Mouse (Mus musculus) brain, embryonic 14.5 days (tissue): ENCODE results near the gene Rpl22. TPM values are rescaled to one million over a fixed set of nuclear protein-coding genes. Genes with fewer than 3 reads are reported as not detected.

ENCODE experiments used
- DNase-seq: peaks from one replicate; pipeline ENCODE4 v3.0.0-alpha.2; 2011; ENCODE audit warnings: low read depth
- CTCF ChIP-seq: fragments of 200-500 bp; IDR thresholded peaks from 2 replicates; pipeline ENCODE4 v1.5.1; 2012; ENCODE audit warnings: inconsistent platforms, mild to moderate bottlenecking, moderate library complexity, borderline replicate concordance; ENCODE audit not compliant: insufficient read depth, insufficient read length; ENCODE audit errors: extremely low read depth
- POLR2A ChIP-seq: fragments of 200-500 bp; IDR thresholded peaks from 2 replicates; pipeline ENCODE4 v1.6.1; 2012; ENCODE audit warnings: mild to moderate bottlenecking, inconsistent platforms, borderline replicate concordance; ENCODE audit not compliant: poor library complexity, insufficient read depth, insufficient read length, severe bottlenecking; ENCODE audit errors: extremely low read depth
- polyA plus RNA-seq: library from polyadenylated mRNA; depleted of rRNA; stranded (reverse); fragments of >200 nt; gene quantifications from 2 replicates; pipeline ENCODE4 v1.2.3, GENCODE M21; 2012

The Rpl22 gene
- polyA plus RNA-seq, 1 experiment, result 292 TPM

GRCm38 (mm10) chr4:152343296-152343695, 17.8 kb downstream of the Rpl22 start:
- peak; percentile 76 for TF ChIP-seq CTCF
- TF ChIP-seq POLR2A, result no peak
- DNase-seq, result peak; percentile 59

DNA sequence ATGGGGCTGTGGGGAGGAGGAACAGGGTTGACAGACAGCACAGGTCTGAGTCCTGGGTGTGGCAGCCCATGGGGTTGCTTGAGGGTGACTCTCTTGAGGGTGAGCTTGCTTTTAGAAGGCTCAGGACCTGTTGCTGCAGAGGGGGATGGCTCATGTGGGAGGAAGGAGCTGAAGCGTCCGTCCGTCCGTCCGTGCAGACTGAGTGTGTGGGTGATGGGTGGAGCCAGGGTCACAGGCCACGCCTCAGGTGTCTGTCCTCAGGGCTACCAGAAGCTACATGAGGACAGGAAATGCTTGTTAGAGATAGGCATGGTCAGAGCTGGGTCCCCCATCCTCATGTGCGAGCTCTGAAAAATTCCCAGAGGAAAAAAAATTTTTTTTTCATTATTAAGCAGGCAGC, 19.1 kb downstream of the Rpl22 start:
- TF ChIP-seq CTCF (no peak), POLR2A (no peak)
- no peak for DNase-seq

GRCm38 (mm10) chr4:152345120-152345889, 19.8 kb downstream of the Rpl22 start:
- TF ChIP-seq CTCF (no peak), POLR2A (no peak)
- DNase-seq, result no peak

- TF ChIP-seq CTCF (no peak), POLR2A (no peak)
- DNase-seq, result peak; percentile 95
Observed at GRCm38 (mm10) chr4:152349837-152350381, 24.4 kb downstream of the Rpl22 start.

GRCm38 (mm10) chr4:152350722-152351421, 25.3 kb downstream of the Rpl22 start:
- TF ChIP-seq CTCF (no peak), POLR2A (no peak)
- no peak for DNase-seq

DNA sequence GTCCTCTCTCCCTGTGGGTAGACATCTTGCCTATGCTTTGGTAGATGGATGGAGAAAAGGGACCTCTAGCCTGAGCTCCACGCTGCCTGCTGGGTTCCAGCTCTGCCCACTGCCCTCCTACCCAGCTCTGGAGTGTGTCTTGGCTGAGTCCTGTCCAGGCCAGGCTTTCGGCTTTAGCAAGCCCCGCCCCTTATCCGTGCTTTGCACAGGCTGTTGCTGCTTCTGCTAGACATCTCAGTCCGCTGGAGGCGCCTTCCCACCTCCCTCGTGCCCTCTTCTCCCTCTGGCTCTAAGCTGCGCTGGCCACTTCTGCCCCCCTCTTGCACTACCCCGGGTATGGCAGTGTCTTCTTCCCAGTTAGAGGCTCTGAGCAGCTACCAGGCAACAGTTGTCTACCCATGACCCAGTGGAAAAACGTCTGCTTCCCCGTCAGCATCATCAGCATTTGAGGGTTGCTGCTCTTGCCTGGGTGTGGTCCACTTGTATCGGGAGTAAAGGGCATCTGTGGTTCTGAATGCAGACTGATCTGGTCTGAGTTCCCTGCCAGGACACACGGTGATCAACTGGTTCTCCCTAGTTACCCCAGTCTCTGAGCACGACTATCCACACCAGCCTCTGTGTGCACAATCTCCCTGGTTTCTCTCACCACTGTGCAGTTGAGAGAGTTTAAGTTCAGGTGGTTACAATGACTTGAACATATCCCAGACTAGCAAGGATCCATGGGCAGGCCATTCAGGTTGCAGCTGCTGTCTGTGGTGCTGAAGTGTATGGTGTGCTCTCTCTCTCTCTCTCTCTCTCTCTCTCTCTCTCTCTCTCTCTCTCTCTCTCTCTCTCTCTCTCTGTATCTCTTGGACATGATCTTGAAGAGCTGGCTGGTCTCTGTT, 26.1 kb downstream of the Rpl22 start:
- TF ChIP-seq POLR2A (no peak), CTCF (no peak)
- DNase-seq, result peak; percentile 59

- DNase-seq, result no peak
- no peak for TF ChIP-seq CTCF
- TF ChIP-seq POLR2A, result no peak
Observed at GRCm38 (mm10) chr4:152353886-152354637, 28.5 kb downstream of the Rpl22 start.

DNA sequence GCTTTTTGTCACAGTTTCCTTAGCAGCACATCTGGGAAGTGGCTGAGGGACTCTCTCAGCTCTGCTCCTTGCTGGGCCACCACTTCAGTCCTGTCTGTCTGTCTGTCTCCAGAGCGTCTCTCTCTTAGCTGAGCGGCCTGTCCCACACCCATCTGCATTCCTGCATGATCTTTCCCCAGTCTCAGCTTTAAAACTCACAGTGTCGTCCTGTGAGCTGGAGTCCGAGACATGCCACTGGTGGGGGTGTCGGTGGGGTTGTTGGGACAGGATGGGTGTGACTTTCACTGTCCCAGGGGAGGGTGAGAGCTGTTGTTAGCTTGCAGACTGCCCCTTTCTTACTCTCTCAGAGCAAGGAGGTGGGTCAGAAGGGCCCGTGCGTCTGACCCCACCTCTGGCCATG, 30.1 kb downstream of the Rpl22 start:
- no peak for DNase-seq

GRCm38 (mm10) chr4:152359700-152360099, 34.2 kb downstream of the Rpl22 start:
- TF ChIP-seq CTCF (no peak), POLR2A (no peak)
- no peak for DNase-seq

More for the DNA sequence above, 30.1 kb downstream of the Rpl22 start:
- TF ChIP-seq POLR2A (no peak), CTCF (no peak)

DNA sequence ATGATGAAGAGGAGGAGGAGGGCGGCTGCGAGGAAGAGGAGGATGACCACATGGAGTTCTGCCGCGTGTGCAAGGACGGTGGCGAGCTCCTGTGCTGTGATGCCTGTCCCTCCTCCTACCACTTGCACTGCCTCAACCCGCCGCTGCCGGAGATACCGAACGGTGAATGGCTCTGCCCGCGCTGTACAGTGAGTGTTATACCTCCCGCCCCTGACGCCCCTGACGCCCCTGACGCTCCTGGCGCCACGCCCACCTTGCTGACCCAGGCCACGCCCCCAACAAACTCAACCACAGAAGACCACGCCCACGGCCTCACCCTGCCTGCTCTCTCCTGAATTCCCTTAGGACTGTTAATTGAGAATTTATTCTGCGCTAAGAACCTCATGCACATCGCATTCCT, 35.3 kb downstream of the Rpl22 start:
- DNase-seq, result peak; percentile 72
- TF ChIP-seq POLR2A, result no peak
- no peak for TF ChIP-seq CTCF

DNA sequence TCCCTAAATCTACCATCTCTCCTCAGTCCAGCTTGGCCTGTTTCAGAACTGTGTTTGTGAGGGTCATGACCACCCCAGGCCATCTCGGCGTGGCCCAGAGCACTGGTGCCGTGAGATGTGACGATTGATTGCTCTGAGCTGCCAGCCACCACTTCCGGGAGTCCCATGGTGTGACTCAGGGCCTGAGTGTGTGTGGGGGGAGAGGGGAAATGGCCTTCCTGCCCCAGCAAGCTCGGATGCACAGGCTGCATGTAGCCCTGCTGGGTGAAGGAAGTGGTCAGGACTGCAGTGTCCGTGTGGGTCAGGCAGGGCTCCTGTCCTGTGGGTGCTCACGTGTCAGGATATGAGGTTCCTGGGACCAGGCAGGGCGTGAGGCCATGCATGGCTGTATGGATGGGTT, 36.6 kb downstream of the Rpl22 start:
- no peak for DNase-seq
- no peak for TF ChIP-seq CTCF
- TF ChIP-seq POLR2A, result no peak

GRCm38 (mm10) chr4:152365228-152365627, 39.7 kb downstream of the Rpl22 start:
- TF ChIP-seq POLR2A, result no peak
- TF ChIP-seq CTCF, result no peak
- DNase-seq, result peak; percentile 77
